8 mouse cellular contexts compared by ENCODE assay signal in genomic region chr15:101145424-101146099, GRCm38 (mm10). TPM values are rescaled to one million over a fixed set of nuclear protein-coding genes. Genes with fewer than 3 reads are reported as not detected.
DNase-seq lines count a peak whose midpoint lies in the region.

No protein-coding gene starts in this region.

- H3K4me1 ChIP-seq in megakaryocyte, embryonic 14.5 days = peaks cover 94% of the 10 kb centered on the region

- H3K27me3 ChIP-seq in megakaryocyte, embryonic 14.5 days (replicated peaks) = no peaks in the 10 kb centered on the region

- H3K36me3 ChIP-seq in megakaryocyte, embryonic 14.5 days (replicated peaks; ENCODE audit: low read length) = peaks cover 14% of the 10 kb centered on the region

- DNase-seq in adrenal gland, adult (ENCODE audit: inconsistent age in 2 of 2, low spot score in 1 of 2) = peak; percentile 96 to 98
- peak; percentile 99 for DNase-seq in embryo, embryonic 10 days (ENCODE audit: low spot score)
- DNase-seq in gastrocnemius, postnatal 10 days = peak; percentile 97
- peak; percentile 92 for DNase-seq in induced T-regulatory cell, adult 2 months (ENCODE audit: low read depth)
- peak; percentile 85 to 97 for DNase-seq in left cerebral cortex, adult 9 months (ENCODE audit: low spot score in 2 of 2)
- DNase-seq in right cerebral cortex, adult 2 months (ENCODE audit: low spot score in 2 of 2) = peak; percentile 93 to 94
- peak; percentile 93 for DNase-seq in urinary bladder, postnatal 10 days (ENCODE audit: low spot score)

- no peaks in the 10 kb centered on the region for H3K9me3 ChIP-seq in megakaryocyte, embryonic 14.5 days

- H3K4me3 ChIP-seq in megakaryocyte, embryonic 14.5 days (replicated peaks) = peak overlapping the region; percentile 92

RNA-seq across cellular contexts. Expression of gene Acvrl1, which starts 17.2 kb away (rescaled TPM):
- 10 to 100 TPM; 15.1 to 18.2 TPM for total RNA-seq in gastrocnemius, postnatal 10 days (2021)
- polyA plus RNA-seq in megakaryocyte, embryonic 14.5 days (2012; ENCODE audit: insufficient read depth, low replicate concordance) = 2.1 and 7.9 TPM in 2 replicates

RNA-seq across cellular contexts. Expression of gene Acvr1b, which starts 28.3 kb away (rescaled TPM):
- 10 to 100 TPM; 21.7 to 22.4 TPM for total RNA-seq in gastrocnemius, postnatal 10 days (2021)
- polyA plus RNA-seq in megakaryocyte, embryonic 14.5 days (2012; ENCODE audit: insufficient read depth, low replicate concordance) = 6.1 and 8.2 TPM in 2 replicates

RNA-seq across cellular contexts. Expression of gene Ankrd33, which starts 30.0 kb away (rescaled TPM):
- total RNA-seq in gastrocnemius, postnatal 10 days (2021) = not detected
- not detected in 2 replicates for polyA plus RNA-seq in megakaryocyte, embryonic 14.5 days (2012; ENCODE audit: insufficient read depth, low replicate concordance)

Comparison
In these comparisons a context has a peak if more than half of its experiments do, and no peak if none do; other contexts are left out.
1. Peak in every context shown above with its lines: DNase-seq and H3K4me3 ChIP-seq.